Mouse (Mus musculus) hindbrain, embryonic 15.5 days (tissue): ENCODE results near the gene Ccdc142. TPM values are rescaled to one million over a fixed set of nuclear protein-coding genes. Genes with fewer than 3 reads are reported as not detected.

ENCODE experiments used
- ATAC-seq: fragments of 200-750 bp; cut with Nextera tagmentation; 2 replicates; pipeline ENCODE4 v1.8.0; 2017; ENCODE audit warnings: low read depth, moderate number of reproducible peaks, moderate TSS enrichment; ENCODE audit not compliant: low FRiP score
- H3K27ac ChIP-seq: fragments of 300-500 bp; sonication (generic); replicated peaks from 2 replicates; pipeline ENCODE4 v1.5.1; 2015; ENCODE audit warnings: mild to moderate bottlenecking, inconsistent platforms
- H3K27me3 ChIP-seq: fragments of 300-500 bp; sonication (generic); 2 replicates; pipeline ENCODE4 v1.6.1; 2015; ENCODE audit warnings: control low read depth, inconsistent platforms
- H3K36me3 ChIP-seq: fragments of 300-500 bp; sonication (generic); 2 replicates; pipeline ENCODE4 v1.6.1; 2015; ENCODE audit warnings: control low read depth, inconsistent platforms
- H3K4me1 ChIP-seq: fragments of 300-500 bp; sonication (generic); replicated peaks from 2 replicates; pipeline ENCODE4 v1.6.1; 2015; ENCODE audit warnings: control low read depth, inconsistent platforms
- H3K4me2 ChIP-seq: fragments of 300-500 bp; sonication (generic); 2 replicates; pipeline ENCODE4 v1.6.1; 2015; ENCODE audit warnings: moderate library complexity, mild to moderate bottlenecking, inconsistent platforms
- H3K4me3 ChIP-seq: fragments of 300-500 bp; sonication (generic); 2 replicates; pipeline ENCODE4 v1.5.1; 2015; ENCODE audit warnings: mild to moderate bottlenecking, inconsistent platforms
- H3K9ac ChIP-seq: fragments of 300-500 bp; sonication (generic); 2 replicates; pipeline ENCODE4 v1.6.1; 2015; ENCODE audit warnings: inconsistent platforms
- H3K9me3 ChIP-seq: fragments of 300-500 bp; sonication (generic); 2 replicates; pipeline ENCODE4 v1.6.1; 2016; ENCODE audit warnings: control low read depth, inconsistent platforms
- WGBS: fragments of 180-500 bp; shearing (Covaris S2); methylation state at CpG from one replicate; pipeline ENCODE4 v1.1.7; 2015; 5-methylcytosine and 5-hydroxymethylcytosine counted together
- microRNA counts: library from miRNA; unstranded; fragments of <30 nt; microRNA quantifications from one replicate; lab custom pipeline; 2016
- microRNA-seq: library from miRNA; unstranded; fragments of <30 nt; microRNA quantifications from one replicate; pipeline ENCODE4, GENCODE M21; 2016
- polyA plus RNA-seq: library from polyadenylated mRNA; unstranded; fragments of >200 nt; fragmentation: Nextera tagmentation; extraction: Ambion mirVana; gene quantifications from 2 replicates; pipeline ENCODE4 v1.2.1, GENCODE M21; 2015

The Ccdc142 gene
- polyA plus RNA-seq, 1 experiment from 2014 or later: 5.9 TPM

DNA sequence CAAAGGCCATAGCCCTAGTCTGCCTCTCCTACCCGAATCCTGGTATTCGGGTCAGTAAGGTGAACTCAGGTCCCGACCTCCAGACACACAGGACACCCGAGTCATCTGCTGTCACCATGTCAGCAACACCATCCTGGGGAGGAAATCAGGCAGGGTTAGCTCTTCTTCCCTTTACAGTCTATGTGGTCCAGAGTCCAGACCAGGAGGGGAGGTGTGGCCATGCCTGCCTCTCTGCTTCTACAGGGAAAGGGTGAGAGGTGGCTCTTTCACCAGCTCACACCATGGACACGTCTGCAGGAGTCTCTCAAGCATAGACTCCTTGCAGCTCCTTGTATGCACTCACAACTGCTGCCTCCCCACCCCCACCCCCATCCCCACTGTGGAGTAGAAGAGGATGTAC, 52.1 kb downstream of the Ccdc142 start:
- H3K4me3 ChIP-seq: no peak overlapping the region
- 79% methylated on average over 5 of the region's 5 CpGs for WGBS
- H3K27me3 ChIP-seq: no peaks in the 10 kb centered on the region

DNA sequence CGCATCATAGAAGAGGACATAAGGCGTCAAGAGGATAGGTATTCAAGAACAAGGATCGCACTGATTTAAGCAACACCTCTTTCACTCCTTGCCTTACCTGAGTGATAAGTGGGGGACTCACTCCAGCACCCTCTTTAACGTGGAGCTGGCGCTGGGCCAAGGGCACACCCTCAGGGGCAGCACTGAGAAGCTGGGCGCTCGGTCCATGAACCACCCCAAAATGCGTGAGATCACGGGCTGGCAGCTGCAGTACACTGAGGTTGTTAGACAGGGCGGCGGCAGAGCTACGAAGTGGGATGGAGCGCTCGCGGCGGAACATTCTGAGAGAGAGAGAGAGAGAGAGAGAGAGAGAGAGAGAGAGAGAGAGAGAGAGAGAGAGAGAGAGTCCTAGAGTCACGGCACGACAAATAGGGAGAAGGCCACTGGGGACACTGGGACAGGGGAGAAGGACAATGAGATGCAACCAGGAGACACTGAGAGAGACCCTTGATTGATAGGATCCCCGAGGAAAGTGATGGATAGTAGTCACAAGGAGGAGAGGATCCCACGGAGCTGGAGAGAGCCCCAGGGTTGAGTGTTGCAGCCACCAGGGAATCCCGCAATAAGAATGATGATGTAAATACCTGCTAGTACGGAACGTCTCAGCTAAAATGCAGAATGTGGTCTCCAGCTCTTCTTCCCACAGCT, 54.3 kb downstream of the Ccdc142 start:
- WGBS: 8% methylated on average over 21 of the region's 23 CpGs
- H3K27ac ChIP-seq: 0 out of 2 replicates have a peak overlapping the region, but pooled peaks have one; percentile 2
- ATAC-seq: peak; percentile 54

More for the DNA sequence above, 52.1 kb downstream of the Ccdc142 start:
- Histone ChIP-seq H3K36me3 (no peaks in the 10 kb centered on the region), H3K9ac (no peak overlapping the region), H3K4me1 (peaks cover 16% of the 10 kb centered on the region), H3K4me2 (no peak overlapping the region), H3K27ac (no peak overlapping the region), H3K9me3 (no peaks in the 10 kb centered on the region)
- no peak for ATAC-seq

DNA sequence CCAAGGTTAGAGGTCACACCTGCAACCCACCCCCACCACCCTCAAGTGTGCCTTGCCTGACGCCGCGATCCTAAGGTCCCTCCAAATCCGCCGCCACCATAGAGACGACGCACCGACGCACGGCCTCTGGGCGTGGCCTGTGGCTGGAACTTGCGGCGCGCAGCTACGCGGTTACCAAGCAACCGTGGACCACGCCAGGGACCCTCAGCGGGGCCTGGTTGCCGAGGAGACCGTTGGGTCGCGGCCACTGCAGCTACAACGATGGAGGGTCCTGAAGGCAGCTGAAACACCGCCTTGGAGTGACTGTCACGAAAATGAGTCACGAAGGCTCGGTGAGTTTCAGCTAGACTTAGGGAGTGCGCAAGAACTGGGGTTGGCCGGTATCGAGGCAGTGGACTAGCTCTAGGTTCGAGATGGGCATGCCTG, 54.9 kb downstream of the Ccdc142 start, which contains the start of the genes Wdr54 and 1700003E16Rik:
Gene Wdr54, minus strand, starts transcription at position 139 of the 426 bp plus-strand sequence.
Gene 1700003E16Rik, plus strand, starts transcription at position 146 of the 426 bp plus-strand sequence.
- peak; percentile 93 for ATAC-seq
- Histone ChIP-seq H3K9me3 (no peaks in the 10 kb centered on the region), H3K9ac (peak within 1 kb of the TSS; percentile 52), H3K4me1 (peaks cover 16% of the 10 kb centered on the region), H3K36me3 (no peaks in the 10 kb centered on the region), H3K27ac (0 out of 2 replicates have a peak within 1 kb of the TSS, but pooled peaks have one; percentile 2), H3K4me2 (peak within 1 kb of the TSS; percentile 85), H3K27me3 (peaks cover 15% of the 10 kb centered on the region), H3K4me3 (peak within 1 kb of the TSS; percentile 50)
- WGBS: 2% methylated on average over 32 of the region's 32 CpGs

More for the DNA sequence above, 54.3 kb downstream of the Ccdc142 start:
- Histone ChIP-seq H3K9me3 (no peaks in the 10 kb centered on the region), H3K9ac (peak overlapping the region; percentile 52), H3K4me2 (peak overlapping the region; percentile 85), H3K36me3 (no peaks in the 10 kb centered on the region), H3K4me3 (peak overlapping the region; percentile 50), H3K27me3 (peaks cover 9% of the 10 kb centered on the region), H3K4me1 (peaks cover 16% of the 10 kb centered on the region)

MicroRNAs encoded within 50 kb of the gene (microRNA counts, 519-probe panel; counts per million panel counts)
- microRNA mmu-miR-3470a+mmu-miR-3470b (lab: Ali Mortazavi, UCI): not detected

Small RNA genes within 50 kb of the gene (microRNA-seq; reads per million reads assigned to microRNA genes)
- gene Mir3470a: not detected

Other genes with a start within 250 kb of the Ccdc142 start
- gene Sema4f, start 161.8 kb upstream of the Ccdc142 start, polyA plus RNA-seq: 22.5 and 22.7 TPM in 2 replicates
- gene M1ap, start 154.7 kb upstream of the Ccdc142 start, polyA plus RNA-seq: 0.61 TPM in 1 of 2 replicates, not detected in the other
- 1.7 and 2.6 TPM in 2 replicates for gene Dok1, start 68.1 kb upstream of the Ccdc142 start, polyA plus RNA-seq
- 6.6 and 6.7 TPM in 2 replicates for gene Loxl3, start 67.4 kb upstream of the Ccdc142 start, polyA plus RNA-seq
- 168 and 186 TPM in 2 replicates for gene Aup1, start 47.1 kb upstream of the Ccdc142 start, polyA plus RNA-seq
- 78.3 and 79.8 TPM in 2 replicates for gene Htra2, start 46.3 kb upstream of the Ccdc142 start, polyA plus RNA-seq
- gene Dqx1, start 43.8 kb upstream of the Ccdc142 start, polyA plus RNA-seq: 0.62 and 0.75 TPM in 2 replicates
- 1.2 TPM in 1 of 2 replicates, not detected in the other for gene Tlx2, start 31.3 kb upstream of the Ccdc142 start, polyA plus RNA-seq
- gene Pcgf1, start 23.7 kb upstream of the Ccdc142 start, polyA plus RNA-seq: 45.8 and 45.9 TPM in 2 replicates
- not detected in 2 replicates for gene Lbx2, start 15.2 kb upstream of the Ccdc142 start, polyA plus RNA-seq
- 5.5 and 6.0 TPM in 2 replicates for gene Gm42688, start within 50 bp of the Ccdc142 start, polyA plus RNA-seq
- gene Mrpl53, start 7.4 kb downstream of the Ccdc142 start, polyA plus RNA-seq: 113 and 124 TPM in 2 replicates
- 22.8 and 27.2 TPM in 2 replicates for gene Mogs, start 13.9 kb downstream of the Ccdc142 start, polyA plus RNA-seq
- 155 and 161 TPM in 2 replicates for gene Wbp1, start 20.0 kb downstream of the Ccdc142 start, polyA plus RNA-seq
- gene Ino80b, start 23.8 kb downstream of the Ccdc142 start, polyA plus RNA-seq: 13.8 and 16.3 TPM in 2 replicates
- gene Rtkn, start 33.9 kb downstream of the Ccdc142 start, polyA plus RNA-seq: 14.9 and 17.8 TPM in 2 replicates
- gene Wdr54, start 54.8 kb downstream of the Ccdc142 start, polyA plus RNA-seq: 17.8 and 19.3 TPM in 2 replicates
- gene 1700003E16Rik, start 54.8 kb downstream of the Ccdc142 start, polyA plus RNA-seq: 9.7 and 9.8 TPM in 2 replicates
- 148 and 160 TPM in 2 replicates for gene Dctn1, start 64.3 kb downstream of the Ccdc142 start, polyA plus RNA-seq
- 2.2 and 2.8 TPM in 2 replicates for gene Slc4a5, start 118.2 kb downstream of the Ccdc142 start, polyA plus RNA-seq
- 28.9 and 32.8 TPM in 2 replicates for gene Mthfd2, start 224.3 kb downstream of the Ccdc142 start, polyA plus RNA-seq
- gene Mob1a, start 224.4 kb downstream of the Ccdc142 start, polyA plus RNA-seq: 22.9 and 24.6 TPM in 2 replicates
- 60.3 and 67.6 TPM in 2 replicates for gene Bola3, start 247.5 kb downstream of the Ccdc142 start, polyA plus RNA-seq